Mouse (Mus musculus) ovary, adult 10 weeks (tissue): ENCODE results near the gene Rgs5. TPM values are rescaled to one million over a fixed set of nuclear protein-coding genes. Genes with fewer than 3 reads are reported as not detected.

Experiments
- polyA plus RNA-seq: library from polyadenylated mRNA; stranded (reverse); fragments of 350-450 nt; fragmentation: Illumina TruSeq; extraction: RNeasy Lipid Tissue Mini Kit (QIAGEN cat#74804); gene quantifications from one replicate; pipeline ENCODE4 v1.2.3, GENCODE M21; 2014

Gene Rgs5
- polyA plus RNA-seq: 171 TPM

GRCm38 (mm10) chr1:169655256-169655655 lies at the start of gene Rgs5:
TSS of gene Rgs5 (plus strand) at chr1:169655501.

Other genes with a start within 250 kb of the Rgs5 start
- gene Nuf2, start 124.0 kb upstream of the Rgs5 start, polyA plus RNA-seq: 60.7 TPM
- 12.3 TPM for gene Rgs4, start 92.1 kb downstream of the Rgs5 start, polyA plus RNA-seq